ENCODE assay signal across 15 mouse cellular contexts in genomic region chr11:21141242-21141641, GRCm38 (mm10).
"Had no signal": no experiment of that assay in that cellular context is flagged by ENCODE, and none has a peak within 500 bp of the region (broad histone marks: within the 10 kb centered on the region; RNA-seq: fewer than 3 reads in every experiment).

No protein-coding gene starts in this region.

- ATAC-seq: hindbrain, embryonic 16.5 days; intestine, embryonic 15.5 days; intestine, postnatal 0 days; liver, embryonic 12.5 days had no signal

- DNase-seq: gastrocnemius, postnatal 25 days; heart, adult 2 months; heart, postnatal 14 days; heart, postnatal 4 days; kidney, adult 2 months; kidney, adult 9 months; kidney, postnatal 14 days; kidney, postnatal 4 days; layer of hippocampus, adult 9-11 months; layer of hippocampus, postnatal 36 days; left cerebral cortex, postnatal 4 days had no signal
